Mouse (Mus musculus): ENCODE measurements around the gene Slc47a2. TPM values are rescaled to one million over a fixed set of nuclear protein-coding genes. Genes with fewer than 3 reads are reported as not detected.
"Not testable (repeated sequence)": the region's sequence is repeated elsewhere in the genome, so short reads cannot be mapped to it uniquely, and the experiment has no call there.

Gene Slc47a2
- polyA plus RNA-seq, 1 experiment from 2014 or later: not detected

GRCm38 (mm10) chr11:61340374-61340773 lies 2.3 kb downstream of the Slc47a2 start:
- no peak overlapping the region for H3K4me3 ChIP-seq (replicated peaks)
- no peak overlapping the region for H3K4me2 ChIP-seq
- no peak overlapping the region for H3K9ac ChIP-seq
- no peak for ATAC-seq (ENCODE audit: insufficient read depth, low FRiP score, low read depth)
- H3K9me3 ChIP-seq: no peaks in the 10 kb centered on the region
- H3K27ac ChIP-seq: no peak overlapping the region
- peaks cover 24% of the 10 kb centered on the region for H3K27me3 ChIP-seq (replicated peaks)
- 0 out of 2 replicates have a peak, but pooled peaks cover 8% of the 10 kb centered on the region for H3K4me1 ChIP-seq
- WGBS: 73% methylated on average over 4 of the region's 4 CpGs
- H3K36me3 ChIP-seq: no peaks in the 10 kb centered on the region

DNA sequence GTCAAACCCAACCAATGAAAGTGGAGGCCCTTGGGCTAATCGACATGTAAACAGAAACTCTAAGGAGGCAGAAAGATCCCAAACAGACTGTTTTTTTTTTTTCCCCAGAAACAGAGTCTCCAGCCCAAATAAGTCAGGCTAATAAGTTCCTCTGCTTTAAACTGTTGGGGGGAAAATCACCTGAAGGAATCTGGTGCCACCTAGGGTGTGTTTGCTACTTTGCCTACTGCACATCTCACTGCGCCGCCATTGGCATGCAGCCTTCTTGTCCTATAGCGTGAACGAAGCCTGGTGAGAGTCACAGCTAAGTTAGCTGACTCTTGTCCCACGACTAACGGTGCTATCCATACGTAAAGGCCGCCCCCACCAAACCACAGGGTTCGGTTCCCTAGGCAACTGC lies 5.1 kb downstream of the Slc47a2 start:
- Histone ChIP-seq H3K36me3 (no peaks in the 10 kb centered on the region), H3K4me1 (0 out of 2 replicates have a peak, but pooled peaks cover 6% of the 10 kb centered on the region), H3K9me3 (no peaks in the 10 kb centered on the region), H3K4me2 (no peak overlapping the region), H3K9ac (no peak overlapping the region), H3K27ac (no peak overlapping the region), H3K27me3 (replicated peaks) (peaks cover 10% of the 10 kb centered on the region), H3K4me3 (replicated peaks) (no peak overlapping the region)
- 70% methylated on average over 10 of the region's 10 CpGs for WGBS
- ATAC-seq (ENCODE audit: insufficient read depth, low FRiP score, low read depth): no peak

- Histone ChIP-seq H3K4me3 (replicated peaks) (no peak overlapping the region), H3K36me3 (no peaks in the 10 kb centered on the region), H3K9ac (no peak overlapping the region), H3K4me2 (no peak overlapping the region), H3K27ac (no peak overlapping the region), H3K4me1 (no peaks in the 10 kb centered on the region), H3K27me3 (replicated peaks) (no peaks in the 10 kb centered on the region), H3K9me3 (no peaks in the 10 kb centered on the region)
- ATAC-seq (ENCODE audit: insufficient read depth, low FRiP score, low read depth): no peak
- WGBS: 59% methylated on average over 10 of the region's 10 CpGs
Observed at GRCm38 (mm10) chr11:61320904-61321687, 21.6 kb downstream of the Slc47a2 start.

GRCm38 (mm10) chr11:61319923-61320567 lies 22.6 kb downstream of the Slc47a2 start:
- ATAC-seq (ENCODE audit: insufficient read depth, low FRiP score, low read depth): no peak
- Histone ChIP-seq H3K9ac (no peak overlapping the region), H3K27ac (no peak overlapping the region), H3K4me2 (no peak overlapping the region), H3K27me3 (replicated peaks) (no peaks in the 10 kb centered on the region), H3K4me3 (replicated peaks) (no peak overlapping the region), H3K36me3 (no peaks in the 10 kb centered on the region), H3K9me3 (no peaks in the 10 kb centered on the region), H3K4me1 (no peaks in the 10 kb centered on the region)
- 59% methylated on average over 3 of the region's 3 CpGs for WGBS

DNA sequence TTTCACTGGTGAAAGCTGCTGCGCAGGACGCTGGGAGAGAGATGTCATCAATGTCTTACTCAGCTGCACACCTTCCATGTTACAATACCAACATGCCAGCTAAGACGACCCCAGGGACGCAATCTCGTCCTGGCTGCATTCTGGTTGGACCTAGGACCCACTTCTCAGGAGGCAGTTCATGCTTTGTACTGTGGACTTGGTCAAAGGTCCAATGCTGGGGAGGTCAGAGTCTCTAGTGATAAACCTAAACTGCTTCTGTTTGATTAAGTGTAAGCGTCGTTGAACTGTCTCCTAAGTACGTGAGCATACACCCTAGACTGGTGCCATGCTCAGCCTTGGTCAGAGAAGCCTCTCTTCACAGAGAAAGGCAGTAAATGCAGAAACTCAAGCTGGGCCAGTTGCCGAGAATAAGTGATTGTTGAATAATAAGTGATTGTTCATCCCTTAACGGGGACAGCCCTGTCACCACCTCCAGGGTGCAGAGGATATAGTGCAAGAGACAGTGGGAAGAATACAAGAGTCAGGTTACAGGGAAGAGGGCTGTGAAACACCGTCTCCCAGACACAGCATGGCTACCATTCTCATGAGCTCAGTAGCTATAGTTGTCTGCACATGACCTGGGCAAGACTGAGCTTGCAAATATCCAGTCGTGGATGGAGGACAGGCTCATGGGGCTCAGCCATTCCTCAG lies 23.3 kb downstream of the Slc47a2 start:
- no peak for ATAC-seq (ENCODE audit: insufficient read depth, low FRiP score, low read depth)

GRCm38 (mm10) chr11:61316864-61317263 lies 25.8 kb downstream of the Slc47a2 start:
- 39% methylated on average over 2 of the region's 2 CpGs for WGBS
- H3K36me3 ChIP-seq: no peaks in the 10 kb centered on the region
- no peak overlapping the region for H3K4me3 ChIP-seq (replicated peaks)
- no peaks in the 10 kb centered on the region for H3K27me3 ChIP-seq (replicated peaks)
- H3K9me3 ChIP-seq: no peaks in the 10 kb centered on the region
- H3K27ac ChIP-seq: no peak overlapping the region
- no peak overlapping the region for H3K9ac ChIP-seq
- H3K4me1 ChIP-seq: no peaks in the 10 kb centered on the region
- no peak overlapping the region for H3K4me2 ChIP-seq
- no peak for ATAC-seq (ENCODE audit: insufficient read depth, low FRiP score, low read depth)

More for the DNA sequence above, 23.3 kb downstream of the Slc47a2 start:
- no peaks in the 10 kb centered on the region for H3K9me3 ChIP-seq
- no peaks in the 10 kb centered on the region for H3K27me3 ChIP-seq (replicated peaks)
- WGBS: 58% methylated on average over 12 of the region's 12 CpGs
- H3K4me1 ChIP-seq: no peaks in the 10 kb centered on the region
- H3K27ac ChIP-seq: no peak overlapping the region
- H3K36me3 ChIP-seq: no peaks in the 10 kb centered on the region
- no peak overlapping the region for H3K4me3 ChIP-seq (replicated peaks)
- H3K4me2 ChIP-seq: no peak overlapping the region
- H3K9ac ChIP-seq: no peak overlapping the region

GRCm38 (mm10) chr11:61310321-61310720 lies 32.3 kb downstream of the Slc47a2 start:
- H3K4me3 ChIP-seq (replicated peaks): no peak overlapping the region
- ATAC-seq (ENCODE audit: insufficient read depth, low FRiP score, low read depth): no peak
- WGBS: 54% methylated on average over 7 of the region's 7 CpGs

DNA sequence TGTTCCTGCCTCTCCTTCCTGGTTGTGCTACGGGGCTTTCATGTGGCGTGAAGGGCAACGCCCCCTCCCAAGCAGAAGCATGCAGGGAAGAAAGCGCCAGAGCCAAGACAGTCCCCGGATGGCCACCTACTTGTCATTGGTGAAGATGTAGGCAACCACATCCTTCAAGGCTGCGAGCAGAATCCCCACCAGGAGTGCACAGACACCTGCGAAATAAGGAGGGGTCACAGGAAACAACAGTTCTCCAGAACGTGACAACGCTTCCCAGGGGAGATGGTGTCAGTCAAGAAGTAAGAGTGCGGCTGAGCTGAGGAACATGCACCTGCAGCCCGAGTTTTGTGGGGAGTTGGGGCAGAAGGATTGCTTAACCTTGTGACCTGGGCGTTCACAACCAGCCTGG lies 32.8 kb downstream of the Slc47a2 start:
- H3K27ac ChIP-seq: no peak overlapping the region
- no peak overlapping the region for H3K4me2 ChIP-seq
- no peaks in the 10 kb centered on the region for H3K4me1 ChIP-seq
- no peak overlapping the region for H3K4me3 ChIP-seq (replicated peaks)
- no peak for ATAC-seq (ENCODE audit: insufficient read depth, low FRiP score, low read depth)
- H3K9me3 ChIP-seq: no peaks in the 10 kb centered on the region
- no peak overlapping the region for H3K9ac ChIP-seq
- no peaks in the 10 kb centered on the region for H3K36me3 ChIP-seq
- H3K27me3 ChIP-seq (replicated peaks): no peaks in the 10 kb centered on the region
- whole genome bisulfite sequencing: 66% methylated on average over 12 of the region's 12 CpGs

More at GRCm38 (mm10) chr11:61310321-61310720, 32.3 kb downstream of the Slc47a2 start:
- Histone ChIP-seq H3K36me3 (no peaks in the 10 kb centered on the region), H3K9ac (no peak overlapping the region), H3K27me3 (replicated peaks) (no peaks in the 10 kb centered on the region), H3K4me2 (no peak overlapping the region), H3K27ac (no peak overlapping the region), H3K9me3 (no peaks in the 10 kb centered on the region), H3K4me1 (no peaks in the 10 kb centered on the region)

DNA sequence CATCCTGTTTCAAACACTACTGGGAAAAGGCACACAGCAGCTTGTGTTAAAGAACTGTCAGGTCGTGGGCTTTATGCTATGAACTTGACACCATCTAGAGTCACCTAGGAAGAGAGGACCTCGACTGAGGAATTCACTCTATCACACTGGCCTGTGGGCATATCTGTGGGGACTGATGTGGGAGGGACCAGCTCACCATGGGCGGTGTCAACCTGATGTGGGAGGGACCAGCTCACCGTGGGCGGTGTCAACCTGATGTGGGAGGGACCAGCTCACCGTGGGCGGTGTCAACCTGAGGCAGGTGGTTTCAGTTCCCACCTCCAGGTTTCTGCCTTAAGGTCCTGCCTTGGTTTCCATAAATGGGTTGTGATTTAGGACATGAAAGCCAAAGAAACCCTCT lies 34.9 kb downstream of the Slc47a2 start:
- no peak overlapping the region for H3K4me3 ChIP-seq (replicated peaks)
- no peaks in the 10 kb centered on the region for H3K4me1 ChIP-seq
- H3K27me3 ChIP-seq (replicated peaks): no peaks in the 10 kb centered on the region
- no peak overlapping the region for H3K27ac ChIP-seq
- 41% methylated on average over 7 of the region's 7 CpGs for WGBS
- no peak overlapping the region for H3K4me2 ChIP-seq
- no peak for ATAC-seq (ENCODE audit: insufficient read depth, low FRiP score, low read depth)
- H3K36me3 ChIP-seq: no peaks in the 10 kb centered on the region
- no peaks in the 10 kb centered on the region for H3K9me3 ChIP-seq
- no peak overlapping the region for H3K9ac ChIP-seq

DNA sequence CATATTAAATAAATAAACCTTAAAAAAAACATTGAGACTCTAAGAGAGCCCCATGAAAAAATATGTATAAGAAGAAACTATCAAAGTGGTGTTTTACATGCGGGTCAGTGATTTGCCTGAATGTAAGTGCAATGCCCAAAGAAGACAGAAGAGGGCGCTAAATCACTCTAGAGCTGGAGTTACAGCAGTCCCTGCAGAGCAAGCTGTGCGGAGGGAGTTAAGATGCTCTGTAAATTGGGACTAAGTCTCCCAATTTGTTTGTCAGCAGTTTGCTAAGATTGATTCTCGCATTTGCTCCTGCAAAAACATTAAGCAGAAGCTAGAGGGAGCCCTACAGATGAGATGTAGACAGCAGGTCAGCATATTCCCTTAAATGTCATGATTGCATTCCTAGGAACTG lies 37.3 kb downstream of the Slc47a2 start:
- Histone ChIP-seq H3K9me3 (no peaks in the 10 kb centered on the region), H3K4me1 (peaks cover 2% of the 10 kb centered on the region; the same call in 1 of the 2 replicates), H3K9ac (no peak overlapping the region), H3K4me3 (replicated peaks) (no peak overlapping the region), H3K27ac (no peak overlapping the region), H3K27me3 (replicated peaks) (no peaks in the 10 kb centered on the region), H3K4me2 (no peak overlapping the region), H3K36me3 (no peaks in the 10 kb centered on the region)
- ATAC-seq (ENCODE audit: insufficient read depth, low FRiP score, low read depth): no peak
- 77% methylated on average over 4 of the region's 4 CpGs for WGBS

GRCm38 (mm10) chr11:61304535-61304934 lies 38.1 kb downstream of the Slc47a2 start:
- not testable (repeated sequence) for H3K27ac ChIP-seq; H3K27me3 ChIP-seq (replicated peaks); H3K4me2 ChIP-seq; H3K4me3 ChIP-seq (replicated peaks); ATAC-seq (ENCODE audit: insufficient read depth, low FRiP score, low read depth); H3K9me3 ChIP-seq; H3K4me1 ChIP-seq; H3K36me3 ChIP-seq; H3K9ac ChIP-seq
- 93% methylated on average over 6 of the region's 10 CpGs for WGBS
